Mouse (Mus musculus) brain, embryonic 14.5 days (tissue): Measurements from ENCODE around the gene Gstz1. TPM values are rescaled to one million over a fixed set of nuclear protein-coding genes. Genes with fewer than 3 reads are reported as not detected.

Experiments used
- DNase-seq: peaks from one replicate; pipeline ENCODE4 v3.0.0-alpha.2; 2011; ENCODE audit warnings: low read depth
- CTCF ChIP-seq: fragments of 200-500 bp; IDR thresholded peaks from 2 replicates; pipeline ENCODE4 v1.5.1; 2012; ENCODE audit warnings: inconsistent platforms, mild to moderate bottlenecking, moderate library complexity, borderline replicate concordance; ENCODE audit not compliant: insufficient read depth, insufficient read length; ENCODE audit errors: extremely low read depth
- POLR2A ChIP-seq: fragments of 200-500 bp; IDR thresholded peaks from 2 replicates; pipeline ENCODE4 v1.6.1; 2012; ENCODE audit warnings: mild to moderate bottlenecking, inconsistent platforms, borderline replicate concordance; ENCODE audit not compliant: poor library complexity, insufficient read depth, insufficient read length, severe bottlenecking; ENCODE audit errors: extremely low read depth
- polyA plus RNA-seq: library from polyadenylated mRNA; depleted of rRNA; stranded (reverse); fragments of >200 nt; gene quantifications from 2 replicates; pipeline ENCODE4 v1.2.3, GENCODE M21; 2012; rRNA removed

Gene Gstz1
- polyA plus RNA-seq, 1 experiment = 58.2 TPM

DNA sequence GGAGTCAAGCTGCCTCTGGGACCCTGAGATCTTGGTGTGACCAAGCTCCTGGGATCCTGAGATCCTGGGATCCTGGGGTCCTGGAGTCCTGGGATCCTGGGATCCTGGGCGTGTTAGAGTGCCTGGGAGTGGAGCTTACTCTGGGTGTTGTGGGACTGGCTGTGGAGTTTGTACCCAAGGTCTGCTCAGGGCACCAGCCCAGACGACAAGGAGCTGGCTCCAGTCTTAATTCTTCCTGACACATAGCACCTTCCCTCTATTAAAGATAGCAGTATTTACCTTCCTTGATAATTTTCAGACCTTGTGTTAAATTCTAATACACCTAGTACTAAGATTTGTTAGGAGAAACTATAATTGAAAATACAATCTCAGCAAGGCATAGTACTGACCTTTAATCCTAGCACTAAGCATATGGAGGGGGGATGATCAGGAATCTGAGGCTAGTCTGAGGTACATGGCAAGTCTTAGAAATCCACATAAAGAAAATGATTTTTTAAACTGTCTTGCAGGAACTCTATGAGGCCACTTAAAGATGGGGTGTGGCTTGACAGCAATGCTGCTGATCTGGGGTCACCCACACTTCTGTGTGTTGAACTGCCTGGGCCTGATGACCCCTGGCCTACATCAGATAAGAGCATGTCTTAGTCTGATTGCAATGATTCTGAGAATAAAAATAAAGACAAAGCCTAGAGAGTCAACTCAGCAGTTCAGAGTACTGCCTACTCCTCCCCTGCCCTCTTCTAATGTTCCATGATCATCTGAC is 66.1 kb downstream of the Gstz1 start:
- TF ChIP-seq CTCF (no peak), POLR2A (no peak)

More for the DNA sequence above, 66.1 kb downstream of the Gstz1 start:
- no peak for DNase-seq

Other genes with a start within 250 kb of the Gstz1 start
- gene Cipc, start 200.1 kb upstream of the Gstz1 start, polyA plus RNA-seq = 67.3 and 70.7 TPM in 2 replicates
- gene Zdhhc22, start 156.7 kb upstream of the Gstz1 start, polyA plus RNA-seq = 10.0 and 15.5 TPM in 2 replicates
- 18.1 and 19.6 TPM in 2 replicates for gene Tmem63c, start 125.8 kb upstream of the Gstz1 start, polyA plus RNA-seq
- gene Ngb, start 44.6 kb upstream of the Gstz1 start, polyA plus RNA-seq = 1.9 and 2.5 TPM in 2 replicates
- 19.2 and 19.3 TPM in 2 replicates for gene Pomt2, start 803 bp downstream of the Gstz1 start, polyA plus RNA-seq
- 0.83 and 1.5 TPM in 2 replicates for gene Samd15, start 52.6 kb downstream of the Gstz1 start, polyA plus RNA-seq
- gene Tmed8, start 53.3 kb downstream of the Gstz1 start, polyA plus RNA-seq = 11.7 and 13.9 TPM in 2 replicates
- gene Noxred1, start 91.6 kb downstream of the Gstz1 start, polyA plus RNA-seq = 3.1 and 4.4 TPM in 2 replicates
- 64.5 and 72.3 TPM in 2 replicates for gene Vipas39, start 119.1 kb downstream of the Gstz1 start, polyA plus RNA-seq
- gene Ahsa1, start 119.3 kb downstream of the Gstz1 start, polyA plus RNA-seq = 151 and 160 TPM in 2 replicates
- gene Ism2, start 152.5 kb downstream of the Gstz1 start, polyA plus RNA-seq = 0.96 and 1.4 TPM in 2 replicates
- gene Sptlc2, start 241.2 kb downstream of the Gstz1 start, polyA plus RNA-seq = 24.6 and 31.0 TPM in 2 replicates